Mouse (Mus musculus): Measurements from ENCODE around the gene Gm6871.
"Not testable (repeated sequence)": the region's sequence is repeated elsewhere in the genome, so short reads cannot be mapped to it uniquely, and the experiment has no call there.

The Gm6871 gene

GRCm38 (mm10) chr7:41573562-41573961, at the start of gene Gm6871:
TSS of gene Gm6871 (minus strand) at chr7:41573662.
- DNase-seq = not testable (repeated sequence)

GRCm38 (mm10) chr7:41616241-41616640, 42.8 kb upstream of the Gm6871 start:
- not testable (repeated sequence) for DNase-seq

GRCm38 (mm10) chr7:41611654-41612053, 38.2 kb upstream of the Gm6871 start:
- no peak for DNase-seq

- peak; percentile 7 for DNase-seq
These were observed 26.6 kb upstream of the Gm6871 start for GRCm38 (mm10) chr7:41599932-41600548.

- peak; percentile 97 for DNase-seq
These were observed 25.8 kb upstream of the Gm6871 start, which contains the start of gene 2610021A01Rik for GRCm38 (mm10) chr7:41599034-41599813. TSS of gene 2610021A01Rik (plus strand) at chr7:41599230.

- no peak for DNase-seq
These were observed 25.2 kb upstream of the Gm6871 start for GRCm38 (mm10) chr7:41598615-41599014.

- DNase-seq = not testable (repeated sequence)
These were observed 14.4 kb upstream of the Gm6871 start for GRCm38 (mm10) chr7:41587831-41588230.

- no peak for DNase-seq
These were observed 8.6 kb upstream of the Gm6871 start for GRCm38 (mm10) chr7:41582028-41582427.

GRCm38 (mm10) chr7:41577956-41578355, 4.5 kb upstream of the Gm6871 start:
- no peak for DNase-seq

- DNase-seq = no peak
These were observed 12.8 kb downstream of the Gm6871 start for GRCm38 (mm10) chr7:41560681-41561080.

- DNase-seq = no peak
These were observed 60.8 kb downstream of the Gm6871 start for GRCm38 (mm10) chr7:41512672-41513071.

- no peak for DNase-seq
These were observed 61.3 kb downstream of the Gm6871 start for GRCm38 (mm10) chr7:41512207-41512606.

GRCm38 (mm10) chr7:41502402-41502801, 71.1 kb downstream of the Gm6871 start:
- no peak for DNase-seq

- DNase-seq = peak; percentile 62
These were observed 73.1 kb downstream of the Gm6871 start for GRCm38 (mm10) chr7:41500151-41500934.

- DNase-seq = peak; percentile 94
These were observed 73.9 kb downstream of the Gm6871 start, which contains the start of the genes Gm20449 and AW146154 for GRCm38 (mm10) chr7:41499389-41500049. TSS of gene Gm20449 (minus strand) at chr7:41499417. TSS of gene AW146154 (minus strand) at chr7:41499890.

- not testable (repeated sequence) for DNase-seq
These were observed 74.5 kb downstream of the Gm6871 start for GRCm38 (mm10) chr7:41499018-41499388.

GRCm38 (mm10) chr7:41498464-41498863, 75.0 kb downstream of the Gm6871 start:
- not testable (repeated sequence) for DNase-seq

- no peak for DNase-seq
These were observed 75.6 kb downstream of the Gm6871 start for GRCm38 (mm10) chr7:41497871-41498270.
